Mouse (Mus musculus): Measurements from ENCODE around the gene Nudt21. TPM values are rescaled to one million over a fixed set of nuclear protein-coding genes. Genes with fewer than 3 reads are reported as not detected.
A peak's percentile ranks its signal among the peaks of the same experiment; 100 is the strongest.
"Not testable (repeated sequence)": the region's sequence is repeated elsewhere in the genome, so short reads cannot be mapped to it uniquely, and the experiment has no call there.

Nudt21 gene
- polyA plus RNA-seq, 1 experiment from 2014 or later, result 68.5 TPM

DNA sequence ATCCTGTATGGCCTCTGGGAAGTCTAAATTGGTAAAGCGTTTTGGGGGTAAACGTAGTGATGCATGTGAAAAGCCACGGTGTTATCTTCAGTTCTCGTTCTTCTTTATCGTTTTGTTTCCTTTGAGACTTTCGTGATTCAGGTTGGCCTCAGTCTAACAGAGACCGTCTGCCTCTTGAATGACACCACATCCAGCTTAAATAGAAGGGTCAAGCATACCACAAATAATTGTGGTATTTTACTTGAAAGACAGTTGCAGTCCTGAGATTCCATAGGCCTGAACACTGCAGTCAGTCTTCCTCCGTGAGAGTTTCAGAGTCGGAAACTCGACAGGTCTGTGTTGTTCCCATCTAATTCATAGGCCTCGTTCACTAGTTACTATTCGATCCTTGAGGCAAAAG lies 15.9 kb upstream of the Nudt21 start:
- Histone ChIP-seq H3K27ac (replicated peaks) (no peak overlapping the region), H3K36me3 (ENCODE audit: control insufficient read depth, insufficient read depth, low read length) (peaks cover 3% of the 10 kb centered on the region; the same call in 1 of the 2 replicates), H3K4me3 (ENCODE audit: low read depth, low read length) (no peak overlapping the region), H3K27me3 (ENCODE audit: control insufficient read depth, insufficient read depth, low read length) (no peaks in the 10 kb centered on the region), H3K9me3 (ENCODE audit: control insufficient read depth, low read length) (no peaks in the 10 kb centered on the region), H3K4me1 (replicated peaks; ENCODE audit: control insufficient read depth, insufficient read depth) (no peaks in the 10 kb centered on the region), H3K4me2 (replicated peaks; ENCODE audit: low read depth) (no peak overlapping the region), H3K9ac (ENCODE audit: low read length) (no peak overlapping the region)
- ATAC-seq (ENCODE audit: low FRiP score, low TSS enrichment), result no peak
- WGBS, result 77% methylated on average over 12 of the region's 12 CpGs
- DNase-seq (ENCODE audit: low spot score), result no peak
- no peak for TF ChIP-seq CTCF (IDR thresholded peaks at IDR 0.05; ENCODE audit: low read depth)
- TF ChIP-seq EP300 (optimal IDR thresholded peaks at IDR 0.05), result no peak

DNA sequence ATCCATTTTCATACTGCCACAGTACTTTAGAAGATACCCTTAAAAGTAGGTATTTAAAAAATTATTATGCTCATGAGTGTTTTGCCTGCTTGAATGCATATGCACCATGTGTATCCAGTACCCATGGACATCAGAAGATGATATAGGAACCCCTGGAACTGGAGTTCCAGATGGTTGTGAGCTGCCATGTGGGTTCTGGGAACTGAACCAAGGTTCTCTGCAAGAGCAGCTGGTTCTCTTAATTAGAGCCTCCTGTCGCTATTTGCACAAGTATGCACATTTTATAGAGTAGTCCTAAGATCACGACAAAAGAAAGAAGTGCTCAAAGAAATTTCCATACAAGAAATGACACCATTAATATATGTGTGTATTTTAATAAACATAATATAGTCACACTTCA lies 11.0 kb upstream of the Nudt21 start:
- H3K9ac ChIP-seq (ENCODE audit: low read length), result no peak overlapping the region
- H3K4me2 ChIP-seq (replicated peaks; ENCODE audit: low read depth), result no peak overlapping the region
- no peaks in the 10 kb centered on the region for H3K36me3 ChIP-seq (ENCODE audit: control insufficient read depth, insufficient read depth, low read length)
- TF ChIP-seq EP300 (optimal IDR thresholded peaks at IDR 0.05) (no peak), CTCF (IDR thresholded peaks at IDR 0.05; ENCODE audit: low read depth) (no peak)
- WGBS, result 79% methylated on average over 2 of the region's 2 CpGs
- no peaks in the 10 kb centered on the region for H3K27me3 ChIP-seq (ENCODE audit: control insufficient read depth, insufficient read depth, low read length)
- no peak overlapping the region for H3K4me3 ChIP-seq (ENCODE audit: low read depth, low read length)
- H3K4me1 ChIP-seq (replicated peaks; ENCODE audit: control insufficient read depth, insufficient read depth), result no peaks in the 10 kb centered on the region
- H3K9me3 ChIP-seq (ENCODE audit: control insufficient read depth, low read length), result no peaks in the 10 kb centered on the region
- ATAC-seq (ENCODE audit: low FRiP score, low TSS enrichment) (no peak), DNase-seq (ENCODE audit: low spot score) (no peak)
- no peak overlapping the region for H3K27ac ChIP-seq (replicated peaks)

DNA sequence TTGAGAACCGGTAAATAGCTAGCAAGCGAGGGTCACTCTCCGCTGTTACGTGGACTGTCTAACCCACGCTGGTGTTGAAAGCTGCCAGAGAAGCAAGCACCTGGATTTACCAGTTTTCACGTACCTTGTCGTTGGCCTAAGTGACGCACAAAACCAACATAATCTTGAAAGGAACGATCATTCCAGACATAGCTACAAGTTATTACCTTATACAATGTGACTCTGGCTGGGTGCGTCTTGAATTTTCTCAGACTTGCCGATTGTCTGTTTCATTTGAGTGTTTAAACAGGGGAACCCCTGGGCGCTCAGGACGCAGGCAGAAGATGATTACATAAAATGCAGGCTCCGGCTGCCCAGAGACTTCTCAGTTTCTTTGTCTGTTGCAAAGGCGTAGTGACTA lies 975 bp upstream of the Nudt21 start:
- Histone ChIP-seq H3K27me3 (ENCODE audit: control insufficient read depth, insufficient read depth, low read length) (no peaks in the 10 kb centered on the region), H3K4me1 (replicated peaks; ENCODE audit: control insufficient read depth, insufficient read depth) (no peaks in the 10 kb centered on the region), H3K9me3 (ENCODE audit: control insufficient read depth, low read length) (no peaks in the 10 kb centered on the region), H3K4me3 (ENCODE audit: low read depth, low read length) (peak overlapping the region; percentile 83), H3K9ac (ENCODE audit: low read length) (peak overlapping the region; percentile 67), H3K27ac (replicated peaks) (peak overlapping the region; percentile 13; the same call in 1 of the 2 replicates), H3K36me3 (ENCODE audit: control insufficient read depth, insufficient read depth, low read length) (no peaks in the 10 kb centered on the region), H3K4me2 (replicated peaks; ENCODE audit: low read depth) (peak overlapping the region; percentile 70)
- no peak for TF ChIP-seq CTCF (IDR thresholded peaks at IDR 0.05; ENCODE audit: low read depth)
- DNase-seq (ENCODE audit: low spot score), result peak; percentile 30
- ATAC-seq (ENCODE audit: low FRiP score, low TSS enrichment), result no peak
- WGBS, result 4% methylated on average over 15 of the region's 15 CpGs

DNA sequence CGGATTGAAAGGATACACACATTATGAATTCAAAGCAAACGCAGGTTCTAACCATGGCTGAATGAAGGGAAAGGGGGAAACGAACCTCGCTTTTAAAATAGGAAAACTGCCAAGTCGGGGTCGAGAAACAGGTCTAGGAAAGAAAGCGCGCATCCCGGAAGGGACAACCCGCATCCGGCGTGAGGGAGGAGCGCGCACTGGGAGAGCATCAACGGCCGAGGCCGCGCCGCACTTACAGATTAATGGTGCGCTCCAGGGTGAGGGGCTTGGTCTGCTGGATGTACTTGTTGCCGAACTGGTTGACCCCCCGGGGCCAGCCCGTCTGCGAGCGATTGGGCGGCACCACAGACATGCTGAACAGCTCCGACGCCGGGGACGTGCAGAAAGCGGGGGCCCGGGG lies 290 bp downstream of the Nudt21 start:
- not testable (repeated sequence) for H3K36me3 ChIP-seq (ENCODE audit: control insufficient read depth, insufficient read depth, low read length); H3K9me3 ChIP-seq (ENCODE audit: control insufficient read depth, low read length); H3K4me1 ChIP-seq (replicated peaks; ENCODE audit: control insufficient read depth, insufficient read depth); H3K27me3 ChIP-seq (ENCODE audit: control insufficient read depth, insufficient read depth, low read length)
- Histone ChIP-seq H3K4me2 (replicated peaks; ENCODE audit: low read depth) (peak overlapping the region; percentile 53), H3K9ac (ENCODE audit: low read length) (peak overlapping the region; percentile 55), H3K27ac (replicated peaks) (peak overlapping the region; percentile 84), H3K4me3 (ENCODE audit: low read depth, low read length) (peak overlapping the region; percentile 83)
- DNase-seq (ENCODE audit: low spot score) (peak; percentile 73), ATAC-seq (ENCODE audit: low FRiP score, low TSS enrichment) (peak; percentile 79)
- WGBS, result 0% methylated on average over 20 of the region's 32 CpGs

DNA sequence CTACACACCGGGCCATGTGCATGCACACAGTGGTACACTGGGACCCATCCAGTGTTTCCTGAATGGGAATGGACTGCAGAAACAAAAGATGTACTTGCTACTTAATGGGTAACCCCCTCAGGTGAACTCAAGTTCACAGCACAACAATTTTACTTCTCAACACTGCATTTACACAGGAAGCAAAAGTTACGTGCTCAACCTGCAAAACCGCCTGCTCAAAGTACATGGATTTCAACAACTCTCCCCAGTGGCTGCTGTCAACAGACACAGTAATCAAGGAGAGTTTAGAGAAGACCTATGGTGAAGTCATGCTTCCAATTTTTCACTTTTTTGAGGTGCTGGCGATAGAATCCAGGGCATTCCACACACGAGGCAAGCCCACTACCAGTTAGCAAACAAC lies 1.6 kb downstream of the Nudt21 start:
- ATAC-seq (ENCODE audit: low FRiP score, low TSS enrichment) (no peak), DNase-seq (ENCODE audit: low spot score) (no peak)
- H3K4me3 ChIP-seq (ENCODE audit: low read depth, low read length), result no peak overlapping the region
- H3K9ac ChIP-seq (ENCODE audit: low read length), result 0 out of 2 replicates have a peak overlapping the region, but pooled peaks have one; percentile 24
- peak overlapping the region; percentile 29; the same call in 1 of the 2 replicates for H3K4me2 ChIP-seq (replicated peaks; ENCODE audit: low read depth)
- no peak overlapping the region for H3K27ac ChIP-seq (replicated peaks)
- 36% methylated on average over 5 of the region's 5 CpGs for WGBS
- no peaks in the 10 kb centered on the region for H3K9me3 ChIP-seq (ENCODE audit: control insufficient read depth, low read length)
- H3K36me3 ChIP-seq (ENCODE audit: control insufficient read depth, insufficient read depth, low read length), result 0 out of 2 replicates have a peak, but pooled peaks cover 7% of the 10 kb centered on the region
- TF ChIP-seq EP300 (optimal IDR thresholded peaks at IDR 0.05), result no peak
- TF ChIP-seq CTCF (IDR thresholded peaks at IDR 0.05; ENCODE audit: low read depth), result no peak
- H3K4me1 ChIP-seq (replicated peaks; ENCODE audit: control insufficient read depth, insufficient read depth), result no peaks in the 10 kb centered on the region
- no peaks in the 10 kb centered on the region for H3K27me3 ChIP-seq (ENCODE audit: control insufficient read depth, insufficient read depth, low read length)

DNA sequence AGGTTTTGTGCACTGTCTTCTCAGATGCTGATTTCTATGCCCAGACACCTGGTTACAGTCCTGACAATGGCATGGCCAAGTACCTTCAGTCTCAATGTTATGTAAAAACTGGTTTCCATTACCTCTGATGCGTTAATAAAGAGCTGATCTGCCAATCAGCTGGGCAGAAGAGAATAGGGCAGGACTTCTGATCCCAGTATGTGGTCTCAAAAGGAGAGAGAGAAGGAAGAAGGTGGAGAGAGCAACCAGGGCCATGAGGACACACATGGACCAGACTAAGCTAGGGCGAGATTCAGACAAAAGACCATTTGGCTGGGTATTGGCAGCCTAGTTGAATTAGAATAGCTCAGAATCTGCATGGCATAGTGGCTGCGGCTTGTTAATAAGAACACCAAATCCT lies 3.2 kb downstream of the Nudt21 start:
- no peak overlapping the region for H3K4me2 ChIP-seq (replicated peaks; ENCODE audit: low read depth)

More for the DNA sequence above, 3.2 kb downstream of the Nudt21 start:
- no peaks in the 10 kb centered on the region for H3K27me3 ChIP-seq (ENCODE audit: control insufficient read depth, insufficient read depth, low read length)
- no peak overlapping the region for H3K9ac ChIP-seq (ENCODE audit: low read length)
- TF ChIP-seq EP300 (optimal IDR thresholded peaks at IDR 0.05) (no peak), CTCF (IDR thresholded peaks at IDR 0.05; ENCODE audit: low read depth) (no peak)
- 73% methylated on average over 3 of the region's 3 CpGs for WGBS
- H3K36me3 ChIP-seq (ENCODE audit: control insufficient read depth, insufficient read depth, low read length), result peaks cover 7% of the 10 kb centered on the region; the same call in 1 of the 2 replicates
- DNase-seq (ENCODE audit: low spot score), result no peak
- no peak overlapping the region for H3K4me3 ChIP-seq (ENCODE audit: low read depth, low read length)
- ATAC-seq (ENCODE audit: low FRiP score, low TSS enrichment), result no peak
- no peak overlapping the region for H3K27ac ChIP-seq (replicated peaks)
- H3K4me1 ChIP-seq (replicated peaks; ENCODE audit: control insufficient read depth, insufficient read depth), result no peaks in the 10 kb centered on the region
- H3K9me3 ChIP-seq (ENCODE audit: control insufficient read depth, low read length), result no peaks in the 10 kb centered on the region
